Mouse (Mus musculus) T-helper 1 cell (primary cell): ENCODE measurements around the gene Tet3.
"Not testable (repeated sequence)": the region's sequence is repeated elsewhere in the genome, so short reads cannot be mapped to it uniquely, and the experiment has no call there.

Experiments
- in situ Hi-C: fragments of 300-600 bp; cut with MboI, MseI; formaldehyde crosslinking; loops from one replicate; pipeline ENCODE4 v1.15.1; 2025; ENCODE audit warnings: high pct_unique_total_duplicates

Tet3 gene

DNA sequence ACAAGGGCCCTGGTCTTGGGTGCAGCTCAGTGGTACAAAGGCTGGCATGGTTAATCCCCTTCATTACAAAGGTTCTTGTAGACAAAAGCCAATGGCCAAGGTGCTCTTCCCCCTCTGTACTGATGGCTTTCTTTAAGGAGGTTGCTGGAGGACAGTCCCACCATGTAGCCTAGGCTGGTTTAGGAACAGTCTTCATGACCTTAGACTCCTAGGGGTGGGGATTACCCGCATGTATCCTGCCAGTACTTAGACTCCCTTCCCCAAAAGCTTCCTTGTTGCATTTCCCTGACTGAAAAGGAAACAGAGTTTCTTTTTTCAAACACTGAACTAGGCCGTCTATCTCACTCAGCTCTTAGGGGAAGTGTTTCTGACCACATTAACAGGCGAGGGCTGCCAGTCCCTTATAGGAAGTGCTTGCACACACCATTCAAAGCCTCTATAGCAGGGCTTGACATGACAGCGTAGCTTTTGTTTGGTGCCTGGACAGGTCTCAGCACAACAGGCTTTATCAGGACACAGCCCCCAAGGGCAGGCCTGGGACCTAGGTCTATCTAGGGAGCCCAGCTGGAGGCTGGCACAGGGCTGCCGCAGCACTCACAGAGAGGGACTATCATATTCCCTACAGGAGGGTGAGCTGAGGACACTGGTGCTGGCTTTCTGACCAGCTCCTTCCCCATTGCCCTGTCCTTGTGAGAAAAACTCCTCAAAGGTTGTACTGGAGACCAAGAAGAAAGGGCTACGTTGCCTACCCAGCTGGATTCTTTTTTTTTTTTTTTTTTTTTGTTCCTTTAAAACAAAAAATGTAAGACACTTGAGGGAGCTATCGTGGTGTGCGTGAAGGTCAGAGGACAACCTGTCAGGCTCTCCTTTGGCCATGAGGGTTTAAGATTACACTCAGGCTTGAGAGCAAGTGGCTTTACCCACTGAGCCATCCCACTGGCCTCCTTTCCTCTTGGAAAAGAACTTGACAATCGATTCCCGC, 77.1 kb downstream of the Tet3 start:
- in situ Hi-C loops: no loop called here

DNA sequence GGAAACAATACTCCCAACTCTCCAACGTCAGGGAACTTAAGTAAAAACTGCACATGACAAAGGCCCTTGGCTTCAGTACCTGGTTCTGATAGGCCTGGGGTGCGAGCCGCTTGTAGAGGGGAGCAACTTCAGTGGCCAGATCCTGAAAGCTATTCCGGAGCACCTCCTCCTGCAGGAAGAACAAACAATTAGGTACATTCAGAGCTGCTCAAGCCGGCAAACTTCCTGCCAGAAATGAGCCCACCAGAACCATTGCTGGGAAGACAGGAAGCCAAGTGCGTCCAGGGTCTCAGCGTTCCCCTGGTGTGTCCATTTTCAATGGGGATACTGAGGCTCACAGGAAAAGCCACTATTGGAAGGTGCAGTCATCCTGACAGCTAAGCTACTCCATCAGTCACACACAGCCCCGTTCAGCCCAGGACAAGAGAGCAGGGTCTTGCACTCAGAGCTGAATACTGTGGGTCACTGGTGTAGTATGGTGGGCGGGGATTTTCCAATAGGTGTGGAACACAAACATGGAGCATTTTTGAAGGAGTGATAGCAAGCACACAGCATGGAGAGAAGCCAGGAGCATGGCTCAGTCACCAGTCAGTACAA, 85.1 kb downstream of the Tet3 start:
- in situ Hi-C loops: no loop called here

DNA sequence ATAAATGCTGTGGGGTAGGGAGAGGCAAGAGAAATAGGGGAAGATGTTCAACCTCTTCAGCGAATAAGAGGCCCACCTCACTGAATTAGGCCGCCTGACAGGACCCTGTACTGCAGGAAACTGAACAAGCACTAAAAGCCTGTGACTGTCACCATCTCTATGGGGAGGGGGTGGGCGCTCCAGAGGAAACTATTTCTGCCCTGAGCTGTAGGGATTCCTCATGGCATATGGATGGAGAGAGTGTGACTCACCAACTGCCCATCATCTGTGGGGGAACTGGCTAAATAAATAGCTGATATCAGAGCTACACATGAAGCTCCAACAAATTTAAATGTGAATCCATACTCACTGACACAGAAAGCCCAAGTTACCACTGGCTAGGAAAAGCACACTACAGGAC, 87.5 kb downstream of the Tet3 start:
- in situ Hi-C loops: no loop called here

DNA sequence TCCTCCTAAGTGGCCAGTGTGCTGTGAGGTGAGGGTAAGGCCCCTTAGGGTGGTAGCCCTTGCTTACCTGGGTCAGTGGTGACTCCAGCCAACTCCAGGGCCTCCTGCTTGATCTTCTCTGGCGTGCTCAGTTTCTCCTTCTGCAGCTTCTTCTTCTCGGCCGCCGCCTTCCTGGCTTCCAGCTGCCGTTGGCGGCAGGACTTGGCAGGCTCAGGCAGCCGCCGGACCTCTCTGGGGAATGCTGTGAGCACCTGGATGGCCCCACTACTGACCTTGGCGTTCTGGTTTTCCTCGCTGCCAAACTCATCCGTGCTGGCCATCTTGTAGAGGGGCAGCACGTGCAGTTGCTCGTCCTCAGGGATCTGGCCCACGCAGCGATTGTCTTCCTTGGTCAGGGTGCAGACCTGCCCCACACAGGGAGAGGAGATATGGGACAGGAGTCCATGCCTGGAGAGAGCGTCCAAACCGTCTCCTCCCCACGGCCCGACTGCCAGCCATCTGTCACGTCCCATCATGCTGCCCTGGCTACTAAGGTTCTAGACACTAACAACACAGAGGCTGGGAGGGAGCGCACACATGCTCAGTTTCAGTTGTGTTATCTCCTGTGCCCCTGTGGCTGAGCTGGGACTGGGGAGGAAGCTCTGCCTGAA, 88.4 kb downstream of the Tet3 start:
- in situ Hi-C loops: no loop called here

DNA sequence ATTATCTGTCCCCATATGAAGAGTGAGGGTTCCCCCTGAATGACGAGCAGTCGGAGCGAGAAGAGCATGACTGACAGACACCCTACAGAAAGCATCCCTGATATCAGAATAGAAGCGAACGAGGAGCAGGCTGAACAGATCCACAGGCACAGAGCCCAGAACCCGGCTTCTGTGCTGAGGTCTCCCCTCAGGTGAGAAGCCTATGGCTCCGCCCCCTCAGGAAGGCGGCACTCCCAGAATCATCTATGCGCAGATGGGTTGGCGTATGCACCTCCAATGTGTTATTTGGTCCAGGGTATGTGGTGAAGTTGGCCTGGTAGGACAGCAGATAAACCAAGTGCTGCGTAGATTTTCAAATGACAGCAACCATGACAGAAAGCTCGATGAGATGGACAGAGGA, 95.8 kb downstream of the Tet3 start:
- in situ Hi-C loops: no loop called here

DNA sequence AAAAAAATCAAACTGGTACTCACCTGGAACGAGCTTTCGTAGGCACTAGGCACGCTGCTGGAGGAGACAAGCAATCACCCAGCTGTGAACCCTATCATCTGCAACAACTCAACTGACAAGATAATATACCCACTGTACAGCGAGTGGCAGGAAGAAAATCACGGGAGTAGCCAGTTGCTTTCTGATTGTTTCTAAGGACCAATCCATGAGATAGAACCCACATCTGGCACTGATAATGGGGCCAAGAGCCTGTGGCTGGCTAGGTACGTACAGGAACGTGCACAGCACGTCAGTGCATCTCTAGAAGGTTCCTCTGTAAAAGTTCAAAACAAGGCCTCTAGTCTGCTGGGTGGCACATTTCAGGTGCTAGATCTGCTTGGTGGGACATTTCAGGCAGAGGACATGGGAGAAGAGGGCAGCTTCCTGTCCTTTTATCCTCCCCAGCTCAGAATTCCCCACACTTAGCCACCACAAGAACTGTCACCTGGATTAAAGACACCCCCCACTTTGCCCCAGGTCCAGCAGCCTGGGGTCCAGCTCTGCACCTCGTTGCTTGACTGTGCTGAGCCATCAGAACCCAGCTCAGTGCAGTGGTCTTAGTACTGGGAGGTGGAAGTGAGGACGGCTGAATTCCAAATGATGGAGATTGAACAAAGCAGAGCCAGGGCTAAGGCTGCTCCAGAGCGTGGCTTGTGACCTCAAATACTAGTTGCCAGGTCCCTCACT, 97.2 kb downstream of the Tet3 start:
- in situ Hi-C loops: no loop called here

DNA sequence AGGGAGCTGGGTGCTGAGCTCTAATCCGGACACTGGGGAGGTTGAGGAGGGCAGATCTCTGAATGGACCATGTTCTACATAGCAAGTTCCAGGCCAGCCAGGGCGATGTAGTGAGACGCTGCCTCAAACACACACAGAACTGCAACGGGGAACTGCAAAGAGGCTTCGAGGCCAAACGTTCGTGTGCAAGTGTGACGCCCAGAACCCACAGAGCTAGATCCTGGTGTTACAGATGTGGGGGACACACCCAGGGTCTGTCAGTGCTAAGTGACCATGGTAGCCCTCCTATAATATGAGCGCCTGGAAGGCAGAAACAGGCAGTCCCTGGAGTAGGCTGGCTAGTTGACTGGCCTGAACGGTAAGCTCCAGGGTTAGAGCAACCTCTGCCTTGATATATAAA, 101.4 kb downstream of the Tet3 start:
- in situ Hi-C loops: loop anchor here (5.0 kb wide), 2 partner anchors 155 to 320 kb away; partner anchors contain the start of gene Cd207

DNA sequence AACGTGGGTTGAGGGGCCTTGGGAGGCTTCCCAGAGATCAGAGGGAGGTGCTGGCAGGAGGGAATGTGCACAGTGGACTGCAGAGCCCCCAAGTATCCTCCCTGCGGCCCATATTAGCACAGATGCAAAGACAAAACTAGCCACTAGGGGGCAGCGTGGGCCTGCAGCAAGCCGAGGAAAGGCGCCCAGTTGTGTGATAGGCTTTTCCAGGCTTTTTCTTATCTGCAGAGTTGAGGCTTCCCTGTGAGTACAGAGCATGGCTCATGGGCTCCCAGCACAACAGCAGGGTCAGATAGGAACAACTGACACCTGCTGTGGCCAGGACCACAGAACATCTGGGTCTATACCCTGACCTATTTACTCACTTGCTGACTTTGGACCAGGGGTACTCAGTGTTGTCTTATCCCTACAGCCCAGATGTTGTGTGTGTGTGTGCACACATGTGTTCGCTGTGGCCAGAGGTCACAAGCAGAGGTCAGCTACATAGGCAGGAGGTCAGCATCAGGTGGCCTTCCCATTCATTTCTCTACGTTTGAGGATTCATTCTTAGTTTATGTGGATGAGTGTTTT, 102.2 kb downstream of the Tet3 start:
- in situ Hi-C loops: loop anchor here (5.0 kb wide), 2 partner anchors 156 to 321 kb away; partner anchors contain the start of gene Cd207

DNA sequence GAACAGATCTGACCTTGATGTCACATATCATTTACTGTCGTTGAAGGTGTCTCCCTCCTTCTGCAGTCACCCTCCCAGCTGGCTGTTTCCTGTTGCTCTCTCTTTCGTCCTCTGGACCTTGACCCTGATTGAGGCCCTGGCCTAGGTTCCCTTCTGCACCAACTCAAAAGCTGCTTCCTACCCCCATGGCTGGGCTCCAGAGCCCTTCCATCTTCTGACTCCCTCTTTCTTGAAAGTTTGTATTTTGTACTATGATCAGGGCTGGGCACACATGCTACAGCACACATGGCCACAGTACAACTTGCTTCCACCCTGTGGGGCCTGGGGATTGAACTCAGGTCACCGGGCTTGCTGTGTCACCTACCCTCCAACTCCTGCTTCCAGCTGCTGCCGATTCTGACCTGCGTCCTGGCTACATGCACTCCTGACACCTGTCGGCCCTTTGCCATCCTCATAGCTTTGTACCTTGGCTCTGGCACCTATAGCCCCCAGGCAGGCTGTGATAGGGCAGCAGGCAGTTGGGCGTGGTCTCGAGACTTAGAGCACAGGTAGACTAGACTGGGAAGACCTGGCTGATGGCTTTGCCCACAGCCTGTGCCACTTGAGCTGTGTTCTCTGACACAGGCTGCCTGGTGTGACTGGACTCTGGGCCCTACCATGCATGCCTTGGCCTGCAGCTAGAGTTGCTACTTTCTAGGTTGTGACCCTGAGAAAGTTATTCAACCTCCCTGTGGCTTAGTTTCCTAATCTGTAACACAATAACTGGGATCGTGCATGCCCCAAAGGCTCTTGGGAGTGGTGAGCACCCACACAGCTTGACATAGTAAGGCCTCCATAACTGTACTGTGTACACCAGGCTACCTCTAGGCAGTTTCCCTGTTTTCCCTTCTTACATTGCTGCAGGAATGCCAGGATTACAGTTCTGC, 103.8 kb downstream of the Tet3 start:
- in situ Hi-C loops: loop anchor here (5.0 kb wide), 2 partner anchors 157 to 322 kb away; partner anchors contain the start of gene Cd207

DNA sequence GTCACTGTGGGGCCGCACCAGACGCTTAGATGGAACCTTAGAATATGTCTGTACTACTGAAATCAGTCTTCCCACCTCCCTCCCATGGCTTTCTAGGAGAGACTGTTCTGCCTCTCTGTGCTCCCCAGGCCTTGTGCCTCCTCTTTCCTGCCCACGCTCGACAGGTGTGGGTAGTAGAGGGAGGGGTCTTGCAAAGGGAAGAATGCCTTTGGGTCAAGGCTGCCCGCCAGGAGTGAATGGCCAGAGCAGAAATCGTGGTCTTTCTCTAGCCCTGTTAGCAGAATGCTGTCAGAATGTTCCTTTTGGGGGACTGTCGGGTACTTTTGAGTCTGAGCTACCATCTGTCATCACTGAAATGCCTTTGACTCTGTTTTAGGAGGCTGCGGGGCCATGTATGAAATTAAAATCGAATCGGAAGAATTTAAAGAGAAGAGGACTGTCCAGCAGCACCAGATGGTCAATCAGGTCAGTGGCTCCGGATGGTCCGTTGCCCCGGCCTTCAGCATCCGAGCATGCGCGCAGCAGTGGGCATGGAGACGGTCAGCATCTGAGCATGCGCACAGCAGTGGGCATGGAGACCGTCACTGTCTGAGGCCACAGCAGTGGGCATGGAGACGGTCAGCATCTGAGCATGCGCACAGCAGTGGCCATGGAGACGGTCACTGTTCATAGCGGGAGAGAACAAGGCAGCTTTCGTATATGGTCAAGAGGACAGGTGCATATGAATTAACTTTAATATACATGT, 106.0 kb downstream of the Tet3 start:
- in situ Hi-C loops: no loop called here

DNA sequence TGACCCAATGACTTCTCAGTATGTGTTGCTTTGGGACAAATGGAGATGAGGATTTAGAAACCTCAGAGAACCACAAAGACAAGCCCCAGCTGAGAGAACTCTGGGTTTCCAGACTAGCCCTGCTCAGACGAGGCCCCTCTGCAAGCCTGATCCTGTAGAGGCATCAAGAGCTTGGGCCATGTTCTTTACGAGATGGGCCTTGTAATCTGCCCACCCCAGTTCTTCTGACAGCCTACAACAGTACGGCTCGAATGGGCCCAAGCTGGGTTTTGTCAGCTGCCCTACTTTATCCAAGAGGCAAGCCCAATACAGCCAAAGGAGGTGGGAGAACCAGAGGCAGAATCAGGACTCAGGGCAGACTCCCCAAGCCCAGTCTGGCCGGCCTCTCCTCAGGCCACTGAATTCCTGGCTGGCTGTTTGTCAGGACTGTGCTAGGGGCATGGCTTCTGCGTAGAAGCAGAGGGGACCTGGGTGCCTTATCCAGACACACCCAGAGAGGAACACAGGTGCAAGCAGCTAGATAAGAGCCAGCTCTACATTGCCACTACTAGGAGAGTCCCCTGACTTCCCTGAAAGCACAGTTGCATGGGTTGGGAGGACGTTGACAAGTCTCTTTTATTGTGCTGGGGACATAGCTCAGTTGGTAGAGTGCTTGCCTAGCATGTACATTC, 107.3 kb downstream of the Tet3 start:
- in situ Hi-C loops: no loop called here

DNA sequence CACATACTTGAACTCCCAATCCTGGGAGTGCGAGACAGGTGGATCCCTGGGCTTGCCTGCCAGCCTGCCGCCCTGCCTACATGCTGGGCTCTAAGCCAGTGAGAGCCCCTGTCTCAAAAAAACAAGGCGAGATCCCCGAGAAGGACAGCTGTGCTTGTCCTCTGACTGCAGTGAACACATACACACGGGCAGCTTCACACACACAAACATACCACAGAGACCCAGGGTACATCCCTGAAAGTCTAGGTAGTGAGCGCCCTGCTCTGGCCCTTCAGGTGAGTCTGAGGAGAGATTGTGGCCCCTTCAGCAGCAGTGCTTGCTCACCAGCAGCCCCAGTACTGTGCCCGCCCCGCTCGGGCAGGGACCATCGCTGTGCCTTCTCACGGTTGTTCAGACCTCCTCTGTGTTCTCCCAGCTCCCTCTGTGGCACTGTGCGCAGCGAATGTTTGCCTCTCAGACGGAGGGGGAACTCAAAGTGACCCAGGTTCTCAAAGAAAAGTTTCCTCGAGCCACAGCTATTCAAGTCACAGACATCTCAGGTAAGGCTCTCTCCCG, 108.0 kb downstream of the Tet3 start:
- in situ Hi-C loops: no loop called here

DNA sequence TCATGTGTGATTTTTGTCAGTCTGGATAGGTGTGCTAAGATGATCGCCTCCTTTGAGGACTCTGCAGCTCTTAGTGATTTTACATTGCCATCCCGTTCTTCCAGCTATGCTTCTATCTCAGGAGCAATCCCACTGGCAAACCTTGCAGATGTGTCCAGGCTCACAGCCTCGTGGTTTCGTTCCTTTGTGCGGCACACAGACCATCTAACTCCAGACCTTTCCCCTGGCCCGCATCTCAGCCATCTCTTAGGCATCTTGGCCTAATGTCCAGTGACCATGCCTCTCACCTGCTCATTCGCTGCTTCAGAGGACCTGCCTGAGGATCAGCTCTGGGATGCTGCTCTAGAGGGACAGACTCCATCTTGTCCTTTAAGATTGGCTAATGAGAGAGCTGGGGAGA, 108.7 kb downstream of the Tet3 start:
- in situ Hi-C loops: no loop called here

DNA sequence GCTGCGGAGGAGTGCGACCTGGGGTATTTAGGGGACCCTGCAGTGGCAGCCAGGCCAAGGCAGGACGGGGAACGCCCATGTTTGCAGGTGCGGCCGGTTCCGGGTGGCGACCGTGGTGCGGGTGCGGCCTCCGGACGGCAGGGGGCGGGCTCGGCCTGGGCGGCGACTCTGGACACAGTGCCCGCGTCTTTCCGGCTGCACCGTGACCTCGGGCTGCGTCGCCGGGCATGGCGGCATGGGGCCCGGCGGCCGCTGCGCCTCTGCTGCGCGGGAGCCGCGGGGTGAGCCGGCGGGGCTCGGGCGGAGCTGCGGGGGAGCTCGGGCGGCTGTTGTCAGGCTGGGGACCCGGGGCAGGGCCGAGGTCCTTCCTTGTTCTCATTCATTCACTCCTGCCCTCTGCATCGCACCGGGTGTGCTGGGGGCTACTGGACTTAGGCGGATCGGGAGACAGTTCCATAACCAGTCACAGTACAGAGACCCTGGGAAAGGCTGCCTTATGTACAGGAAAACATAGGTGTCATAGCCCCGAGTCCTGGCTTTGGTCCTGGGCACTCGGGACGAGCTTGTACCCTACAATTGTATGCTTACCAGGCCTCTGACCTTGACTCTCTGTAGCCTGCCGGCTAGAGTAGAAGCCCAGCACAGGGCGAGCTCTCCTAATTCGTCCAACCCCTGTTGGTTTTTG, 109.5 kb downstream of the Tet3 start:
- in situ Hi-C loops: no loop called here

DNA sequence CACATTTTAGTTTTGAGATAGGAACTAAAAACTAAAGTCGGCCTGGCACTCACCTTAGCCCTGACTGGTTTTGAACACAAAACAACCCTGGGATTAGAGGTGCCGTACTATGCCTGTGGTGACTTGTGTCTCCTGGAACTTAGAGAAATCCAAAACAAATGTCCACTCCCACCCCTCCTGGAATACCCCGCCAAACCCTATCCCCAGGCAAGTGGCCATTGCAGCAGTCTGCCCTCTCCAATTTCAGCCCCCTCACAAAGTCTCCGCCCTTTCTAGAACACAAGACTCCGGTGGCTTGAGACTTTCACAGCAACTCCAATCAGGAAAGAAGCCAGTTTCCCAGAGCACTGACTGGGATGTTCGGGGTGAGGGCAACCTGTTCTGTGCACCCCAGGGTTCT, 110.0 kb downstream of the Tet3 start, which contains the start of gene Bola3:
Gene Bola3 (plus strand): TSS at position 275 of the 400 bp plus-strand sequence.
- in situ Hi-C loops: no loop called here

DNA sequence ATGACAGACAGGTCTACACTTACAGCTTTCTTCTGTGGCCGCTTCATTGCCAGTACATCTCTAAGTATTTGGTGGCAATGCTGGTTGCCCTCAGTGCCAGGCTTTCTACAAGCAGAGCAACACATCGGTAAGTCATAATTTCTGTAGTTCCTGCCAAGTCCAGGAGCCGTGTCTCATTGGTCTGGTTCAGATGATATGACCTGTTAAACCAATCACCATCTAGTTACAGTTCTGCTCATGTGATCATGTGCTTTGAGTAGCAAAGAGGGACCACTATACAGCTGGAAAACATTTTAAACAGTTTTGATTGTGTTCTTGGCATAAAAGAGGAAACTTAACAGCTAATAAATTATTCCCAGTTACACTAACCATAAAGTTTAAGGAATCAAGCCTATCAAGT, 111.0 kb downstream of the Tet3 start:
- in situ Hi-C loops: no loop called here

DNA sequence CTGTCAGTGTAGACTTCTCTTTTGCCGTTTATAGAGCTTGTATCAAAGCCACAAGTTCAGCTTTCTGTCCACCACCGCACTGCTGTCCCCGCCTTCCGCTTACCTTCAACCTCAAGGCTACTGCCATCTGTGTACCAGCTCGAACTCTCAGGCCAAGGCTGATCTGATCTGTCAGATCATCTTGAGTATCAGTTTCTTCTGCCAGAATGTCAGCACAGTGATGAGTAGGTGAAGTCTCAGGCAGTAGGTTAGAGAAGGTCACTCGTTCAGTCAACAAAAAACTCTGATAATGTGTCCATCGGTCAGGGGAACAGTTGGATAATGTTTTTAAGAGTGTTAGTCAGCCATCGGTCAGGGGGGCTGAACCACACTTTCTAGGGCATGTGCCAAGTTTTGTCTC, 113.6 kb downstream of the Tet3 start:
- in situ Hi-C loops: not testable (repeated sequence)

DNA sequence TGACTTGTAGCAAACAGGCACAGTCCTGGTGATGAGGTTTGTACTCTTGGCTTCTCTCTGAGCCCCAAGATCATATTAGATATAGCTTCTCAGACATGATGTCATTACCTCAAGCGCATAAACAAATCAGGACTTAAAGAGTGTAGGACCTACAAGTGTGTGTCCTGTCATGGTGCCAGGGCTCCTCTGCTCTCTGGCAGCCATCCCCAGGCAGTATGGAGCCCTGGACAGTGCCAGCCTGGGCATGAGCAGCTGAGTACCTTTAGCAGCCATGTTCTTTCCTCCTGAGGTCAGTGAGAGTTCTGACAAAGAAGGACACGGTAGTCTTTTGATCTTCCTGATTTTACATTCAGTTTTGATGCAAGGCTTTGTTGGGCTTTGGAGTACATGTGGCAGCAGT, 115.9 kb downstream of the Tet3 start:
- in situ Hi-C loops: no loop called here
